Comparison of ENCODE assay signal across 7 mouse cellular contexts in genomic region chr6:146643184-146643570, GRCm38 (mm10). TPM values are rescaled to one million over a fixed set of nuclear protein-coding genes. Genes with fewer than 3 reads are reported as not detected.
A peak's percentile ranks its signal among the peaks of the same experiment; 100 is the strongest.
DNase-seq lines count a peak whose midpoint lies in the region; ATAC-seq and TF ChIP-seq lines count a peak whose summit lies in the region.

No protein-coding gene starts in this region.

- peak; percentile 67 for DNase-seq in 3T3-L1 (ENCODE audit: low read depth, low spot score)
- no peak for DNase-seq in forebrain, embryonic 10.5 days (ENCODE audit: extremely low spot score, low spot score)
- DNase-seq in kidney, adult 9 months = peak; percentile 49
- no peak for DNase-seq in midbrain, embryonic 10.5 days (ENCODE audit: low spot score)
- no peak for DNase-seq in gastrocnemius, adult 18-20 months (ENCODE audit: low spot score)

- H3K4me1 ChIP-seq in ES-Bruce4 (ENCODE audit: control insufficient read depth, insufficient read depth, low read length) = no peaks in the 10 kb centered on the region
- H3K4me1 ChIP-seq in forebrain, embryonic 10.5 days = peaks cover 19% of the 10 kb centered on the region
- H3K4me1 ChIP-seq in midbrain, embryonic 10.5 days = peaks cover 18% of the 10 kb centered on the region

- ATAC-seq in frontal cortex, adult (ENCODE audit: low TSS enrichment) = no peak

- H3K4me3 ChIP-seq in ES-Bruce4 (ENCODE audit: low read depth, low read length) = peak overlapping the region; percentile 79
- peak overlapping the region; percentile 91 for H3K4me3 ChIP-seq in forebrain, embryonic 10.5 days
- peak overlapping the region; percentile 91 for H3K4me3 ChIP-seq in midbrain, embryonic 10.5 days

- TF ChIP-seq POLR2A in ES-Bruce4 (IDR thresholded peaks at IDR 0.05; ENCODE audit: insufficient read depth, low read length) = no peak

- H3K9ac ChIP-seq in ES-Bruce4 (ENCODE audit: low read depth, poor library complexity, severe bottlenecking) = peak overlapping the region; percentile 62

- no peak for TF ChIP-seq EP300 in ES-Bruce4 (IDR thresholded peaks at IDR 0.05; ENCODE audit: insufficient read depth, low read depth, low read length)

- 46% methylated on average over 11 of the region's 11 CpGs for WGBS in forebrain, embryonic 10.5 days
- WGBS in midbrain, embryonic 10.5 days = 59% methylated on average over 11 of the region's 11 CpGs

- H3K36me3 ChIP-seq in ES-Bruce4 (ENCODE audit: control insufficient read depth, insufficient read depth, low read length, poor library complexity, severe bottlenecking) = no peaks in the 10 kb centered on the region
- no peaks in the 10 kb centered on the region for H3K36me3 ChIP-seq in forebrain, embryonic 10.5 days (replicated peaks)
- 0 out of 2 replicates have a peak, but pooled peaks cover 4% of the 10 kb centered on the region for H3K36me3 ChIP-seq in midbrain, embryonic 10.5 days

- H3K27me3 ChIP-seq in ES-Bruce4 (ENCODE audit: control insufficient read depth, insufficient read depth, low read length, poor library complexity, severe bottlenecking) = no peaks in the 10 kb centered on the region
- no peaks in the 10 kb centered on the region for H3K27me3 ChIP-seq in forebrain, embryonic 10.5 days (ENCODE audit: poor library complexity, severe bottlenecking)
- peaks cover 7% of the 10 kb centered on the region; the same call in 1 of the 2 replicates for H3K27me3 ChIP-seq in midbrain, embryonic 10.5 days (ENCODE audit: low read depth, poor library complexity, severe bottlenecking)

- H3K9me3 ChIP-seq in ES-Bruce4 (replicated peaks; ENCODE audit: control insufficient read depth, insufficient read depth, low read length, poor library complexity, severe bottlenecking) = no peaks in the 10 kb centered on the region
- H3K9me3 ChIP-seq in forebrain, embryonic 10.5 days = no peaks in the 10 kb centered on the region
- no peaks in the 10 kb centered on the region for H3K9me3 ChIP-seq in midbrain, embryonic 10.5 days (replicated peaks)

- H3K27ac ChIP-seq in ES-Bruce4 (ENCODE audit: insufficient read depth, low read length) = no peak overlapping the region
- peak overlapping the region; percentile 97 for H3K27ac ChIP-seq in forebrain, embryonic 10.5 days
- H3K27ac ChIP-seq in midbrain, embryonic 10.5 days (replicated peaks) = peak overlapping the region; percentile 96

- no peak for TF ChIP-seq CTCF in ES-Bruce4 (IDR thresholded peaks at IDR 0.05; ENCODE audit: low read depth, low read length)

RNA-seq across cellular contexts. Expression of gene Tm7sf3, which starts 0.6 kb away (rescaled TPM):
- 39.1 and 46.1 TPM in 2 replicates for polyA plus RNA-seq in ES-Bruce4 (2011; ENCODE audit: insufficient read depth, insufficient read length, low read depth, missing spikeins)
- 25.7 and 28.0 TPM in 2 replicates for polyA plus RNA-seq in forebrain, embryonic 10.5 days (2016; fragmentation: Nextera tagmentation; extraction: Ambion mirVana)
- polyA plus RNA-seq in midbrain, embryonic 10.5 days (2016; fragmentation: Nextera tagmentation; extraction: Ambion mirVana) = 26.0 and 27.1 TPM in 2 replicates
- 1 to 10 TPM; 6.2 to 6.9 TPM for total RNA-seq in gastrocnemius, adult 18-20 months (2021)

RNA-seq across cellular contexts. Expression of gene Med21, which starts 0.8 kb away (rescaled TPM):
- 81.7 and 92.1 TPM in 2 replicates for polyA plus RNA-seq in ES-Bruce4 (2011; ENCODE audit: insufficient read depth, insufficient read length, low read depth, missing spikeins)
- polyA plus RNA-seq in forebrain, embryonic 10.5 days (2016; fragmentation: Nextera tagmentation; extraction: Ambion mirVana) = 128 and 133 TPM in 2 replicates
- polyA plus RNA-seq in midbrain, embryonic 10.5 days (2016; fragmentation: Nextera tagmentation; extraction: Ambion mirVana) = 132 and 135 TPM in 2 replicates
- 10 to 100 TPM; 36.6 TPM for total RNA-seq in gastrocnemius, adult 18-20 months (2021)

Comparison
In these comparisons a context has a peak if more than half of its experiments do, and no peak if none do; other contexts are left out.
1. DNase-seq: peak in 3T3-L1 (single experiment) and kidney, adult 9 months (single experiment); none in forebrain, embryonic 10.5 days (single experiment), midbrain, embryonic 10.5 days (single experiment) and gastrocnemius, adult 18-20 months (single experiment).
2. Peak in every context shown above with its lines, with median percentiles within 50 percentile points of each other: H3K4me3 ChIP-seq.